Mouse (Mus musculus) splenic B cell, adult 2 months (primary cell): ENCODE data around the gene Tcp11l2.
A peak's percentile ranks its signal among the peaks of the same experiment; 100 is the strongest.

Source experiments
- DNase-seq: peaks from one replicate; pipeline ENCODE4 v3.0.0-alpha.2; 2011; ENCODE audit warnings: low read depth, low spot score
- H3K27me3 ChIP-seq: 2 replicates; pipeline ENCODE4 v1.6.1; 2012; ENCODE audit warnings: mild to moderate bottlenecking, low read length, moderate library complexity, mixed read lengths; ENCODE audit not compliant: control insufficient read depth, poor library complexity, insufficient read depth, severe bottlenecking
- H3K36me3 ChIP-seq: 2 replicates; pipeline ENCODE4 v1.6.1; 2012; ENCODE audit warnings: mild to moderate bottlenecking, low read length, moderate library complexity, mixed read lengths; ENCODE audit not compliant: control insufficient read depth, poor library complexity, insufficient read depth, severe bottlenecking

The Tcp11l2 gene

DNA sequence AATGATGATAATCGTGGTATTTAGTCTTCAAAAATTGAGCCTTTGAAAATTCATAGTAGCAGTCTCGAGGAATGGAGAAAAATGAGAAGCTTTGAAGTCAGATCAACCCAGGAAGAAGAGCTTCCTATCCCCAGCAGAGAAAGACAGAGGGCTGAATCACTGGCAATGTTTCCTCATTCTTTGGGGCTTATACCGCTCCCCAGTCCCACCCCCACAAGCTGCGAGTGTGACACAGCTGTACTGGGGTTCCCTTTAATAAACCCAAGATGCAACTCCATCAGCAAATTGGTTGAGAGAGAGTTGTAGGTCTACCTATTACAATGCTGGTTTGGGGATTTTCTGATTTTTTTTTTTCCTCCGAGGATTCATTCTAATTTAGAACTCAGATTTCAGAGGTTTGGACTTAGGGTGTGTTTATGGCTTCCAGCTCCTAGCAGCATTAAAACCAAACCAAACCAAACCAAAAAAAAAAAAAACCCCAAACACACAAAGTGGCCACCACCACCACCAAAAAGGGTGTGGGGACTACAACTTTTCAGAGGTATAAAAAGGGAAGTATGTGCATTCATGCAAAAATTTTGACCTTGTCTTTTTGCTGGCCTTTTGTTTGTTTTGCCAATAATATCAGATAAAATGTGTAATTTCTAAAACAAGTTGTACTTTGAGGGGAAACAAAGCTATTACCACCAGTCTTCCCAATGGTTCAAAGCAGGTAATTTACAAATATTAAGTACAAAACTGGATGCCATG is 2.6 kb upstream of the Tcp11l2 start:
- Histone ChIP-seq H3K27me3 (no peaks in the 10 kb centered on the region), H3K36me3 (no peaks in the 10 kb centered on the region)
- DNase-seq, result peak; percentile 69

DNA sequence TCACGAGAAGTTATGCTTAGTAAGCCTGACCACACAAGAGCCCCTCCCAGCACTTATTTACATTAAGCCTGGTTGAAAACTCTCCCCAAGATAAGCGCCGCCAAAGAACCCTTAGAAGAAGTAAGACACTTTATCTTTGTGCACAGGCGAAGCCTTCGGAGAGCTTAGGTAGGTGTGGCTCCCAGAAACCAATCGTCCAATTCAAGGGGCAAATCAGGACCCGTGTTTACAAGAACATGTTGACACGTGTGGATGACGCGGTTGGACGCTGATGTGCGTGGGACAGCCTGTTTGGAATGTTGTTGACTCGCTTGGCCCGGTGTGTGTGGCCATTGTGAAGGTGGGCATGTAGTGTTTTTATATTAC is 414 bp upstream of the Tcp11l2 start:
- DNase-seq, result peak; percentile 90
- H3K36me3 ChIP-seq, result no peaks in the 10 kb centered on the region
- no peaks in the 10 kb centered on the region for H3K27me3 ChIP-seq

DNA sequence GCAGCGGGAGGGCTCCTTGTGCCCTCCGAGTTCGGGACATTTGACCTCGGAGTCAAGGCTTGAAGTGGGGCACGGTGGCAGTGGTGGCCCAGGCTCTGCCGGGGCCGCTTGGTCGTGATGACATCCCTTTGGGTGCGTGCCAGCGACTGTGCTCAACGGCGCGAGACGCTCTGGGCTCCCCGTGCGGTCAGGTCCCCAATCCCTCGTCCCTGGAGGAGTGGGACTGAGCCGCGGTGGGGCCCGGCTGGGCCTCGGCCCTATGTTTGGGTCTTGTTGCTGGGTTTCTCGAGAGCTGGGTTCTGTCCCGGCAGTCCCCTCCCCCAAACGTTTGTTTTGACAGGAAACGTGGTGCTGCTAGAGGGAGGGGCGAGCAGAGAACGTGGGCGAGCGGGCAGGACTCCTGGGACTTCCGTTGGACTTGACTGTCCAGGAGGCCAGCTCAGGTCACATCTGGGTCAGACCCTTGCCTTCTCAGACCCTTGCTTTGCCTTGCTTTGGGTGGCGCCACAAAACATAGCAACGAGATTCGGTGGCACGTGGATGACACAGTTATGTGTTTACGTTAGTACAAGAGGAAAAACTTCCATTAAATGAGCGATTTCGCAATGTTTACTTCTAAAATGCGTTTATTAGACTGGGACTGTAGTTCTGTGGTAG is 773 bp downstream of the Tcp11l2 start:
- peak; percentile 86 for DNase-seq
- Histone ChIP-seq H3K36me3 (peaks cover 2% of the 10 kb centered on the region; the same call in 1 of the 2 replicates), H3K27me3 (no peaks in the 10 kb centered on the region)

DNA sequence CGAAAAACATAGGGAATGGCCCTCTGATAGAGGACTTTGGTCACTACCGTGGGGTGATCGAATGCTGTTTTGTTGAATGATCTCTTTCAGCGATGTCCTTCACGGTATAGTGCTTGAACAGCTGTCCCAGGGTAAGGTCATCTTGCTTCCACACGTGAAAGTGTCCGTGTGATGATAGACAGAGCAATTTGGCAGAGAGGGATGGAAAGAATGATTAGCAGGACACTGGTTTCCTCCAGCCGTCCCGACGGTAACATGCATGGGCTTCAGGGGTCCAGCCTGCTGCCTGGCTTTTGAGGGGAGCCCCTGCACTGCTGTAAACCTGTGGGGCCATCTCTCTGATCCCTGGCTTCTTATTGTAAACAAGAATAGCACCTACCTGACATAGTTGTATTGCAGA is 2.3 kb downstream of the Tcp11l2 start:
- Histone ChIP-seq H3K36me3 (peaks cover 2% of the 10 kb centered on the region; the same call in 1 of the 2 replicates), H3K27me3 (no peaks in the 10 kb centered on the region)
- no peak for DNase-seq

DNA sequence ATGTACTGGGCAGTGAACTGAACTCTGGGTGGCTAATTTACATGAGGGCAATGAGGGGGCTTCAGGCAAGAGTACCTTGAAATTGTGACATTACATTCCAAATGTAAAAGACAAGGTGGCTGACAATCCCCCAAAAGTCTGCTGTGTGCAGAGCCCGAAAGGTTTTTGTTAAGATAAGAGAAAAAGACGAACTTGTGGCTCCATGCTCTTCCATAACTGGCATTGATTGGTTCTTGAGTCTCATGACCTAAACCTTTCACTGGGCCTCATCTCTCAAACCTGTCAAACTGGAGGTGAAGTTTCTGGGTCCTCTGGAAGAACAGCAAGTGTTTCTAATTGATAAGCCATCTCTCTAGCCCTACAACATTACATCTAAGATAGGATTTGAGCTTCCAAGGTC is 3.1 kb downstream of the Tcp11l2 start:
- peaks cover 2% of the 10 kb centered on the region; the same call in 1 of the 2 replicates for H3K36me3 ChIP-seq
- no peaks in the 10 kb centered on the region for H3K27me3 ChIP-seq
- no peak for DNase-seq

GRCm38 (mm10) chr10:84581191-84581590 is 4.8 kb downstream of the Tcp11l2 start:
- Histone ChIP-seq H3K36me3 (peaks cover 5% of the 10 kb centered on the region), H3K27me3 (no peaks in the 10 kb centered on the region)
- DNase-seq, result no peak

DNA sequence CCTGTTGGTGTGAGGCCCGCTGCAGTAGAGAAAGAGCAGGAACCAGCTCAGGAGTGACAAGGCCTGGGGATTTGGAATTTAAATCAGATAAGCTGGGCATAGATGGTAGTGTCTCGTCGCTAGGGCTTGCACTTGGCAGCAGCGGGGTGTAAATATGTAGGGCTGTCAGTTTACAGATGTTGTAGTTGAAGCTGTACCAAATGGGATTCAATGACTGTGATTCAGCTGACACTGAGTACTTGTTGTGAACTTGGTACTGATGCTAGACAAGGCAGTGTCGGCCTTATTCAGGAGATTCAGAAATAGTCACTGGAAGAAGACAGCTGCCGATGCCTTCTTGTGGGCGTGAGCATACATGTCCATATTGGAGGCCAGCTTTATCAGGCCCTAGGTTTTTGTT is 5.8 kb downstream of the Tcp11l2 start:
- H3K36me3 ChIP-seq, result peaks cover 7% of the 10 kb centered on the region
- DNase-seq, result no peak
- H3K27me3 ChIP-seq, result no peaks in the 10 kb centered on the region

DNA sequence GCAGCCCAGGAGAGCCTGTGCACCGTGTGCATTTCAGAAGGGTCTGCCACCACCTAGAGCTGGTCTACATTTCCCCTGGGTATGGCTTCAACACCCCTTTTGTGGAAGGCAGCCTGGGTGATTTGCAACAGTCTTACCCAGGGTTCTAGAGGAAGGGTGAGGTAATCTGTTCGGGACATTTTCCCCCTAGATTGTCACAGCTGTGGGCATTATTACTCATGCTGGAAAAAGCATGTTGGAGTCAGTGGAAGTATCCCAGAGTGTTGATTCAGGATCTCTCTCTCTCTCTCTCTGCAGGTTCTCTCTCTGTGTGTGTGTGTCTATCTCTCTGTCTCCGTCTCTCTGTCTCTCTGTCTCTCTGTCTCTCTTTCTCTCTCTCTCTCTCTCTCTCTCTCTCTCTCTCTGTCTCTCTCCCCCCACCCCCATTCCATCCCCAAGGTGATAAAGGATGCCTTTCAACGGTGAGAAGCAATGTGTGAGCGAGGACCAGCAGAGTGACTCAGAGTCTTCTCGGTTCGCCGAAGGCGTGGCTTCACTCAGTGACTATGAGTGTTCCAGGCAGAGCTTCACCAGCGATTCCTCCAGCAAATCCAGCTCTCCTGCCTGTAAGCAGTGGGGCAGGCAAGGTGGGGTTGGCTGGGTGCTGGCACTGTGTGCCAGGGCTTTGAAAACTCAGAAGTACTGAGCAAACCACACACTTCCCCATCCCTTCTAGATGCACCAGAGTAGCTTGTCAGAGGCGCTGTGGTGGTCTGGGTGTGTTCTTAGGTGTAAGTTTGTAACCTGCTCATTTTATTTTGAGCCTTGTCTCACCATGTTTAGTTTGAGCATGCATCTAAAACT is 8.2 kb downstream of the Tcp11l2 start:
- DNase-seq, result peak; percentile 43
- Histone ChIP-seq H3K36me3 (peaks cover 12% of the 10 kb centered on the region), H3K27me3 (no peaks in the 10 kb centered on the region)

DNA sequence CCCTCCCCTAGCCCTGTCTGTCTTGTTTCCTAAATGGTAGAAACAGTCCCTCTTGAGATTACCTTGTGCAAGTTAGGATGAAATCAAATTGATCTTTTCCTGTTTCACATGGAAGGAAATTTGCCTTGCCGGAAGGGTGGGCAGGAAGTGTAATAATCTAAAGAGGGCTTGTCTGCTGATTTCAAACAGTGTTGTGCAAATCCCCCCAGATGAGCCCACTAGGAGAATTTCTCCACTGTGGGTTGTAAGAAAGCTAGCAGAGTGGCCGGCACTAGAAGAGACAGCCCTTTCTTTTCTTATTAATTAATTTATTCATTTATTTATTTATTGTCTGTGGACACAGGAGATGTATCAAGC is 8.8 kb downstream of the Tcp11l2 start:
- H3K36me3 ChIP-seq, result peaks cover 15% of the 10 kb centered on the region
- no peaks in the 10 kb centered on the region for H3K27me3 ChIP-seq
- no peak for DNase-seq

GRCm38 (mm10) chr10:84590956-84591355 is 14.5 kb downstream of the Tcp11l2 start:
- H3K36me3 ChIP-seq, result peaks cover 40% of the 10 kb centered on the region
- H3K27me3 ChIP-seq, result no peaks in the 10 kb centered on the region
- no peak for DNase-seq

- H3K36me3 ChIP-seq, result peaks cover 38% of the 10 kb centered on the region
- DNase-seq, result no peak
These were observed 15.3 kb downstream of the Tcp11l2 start for GRCm38 (mm10) chr10:84591640-84592148.

DNA sequence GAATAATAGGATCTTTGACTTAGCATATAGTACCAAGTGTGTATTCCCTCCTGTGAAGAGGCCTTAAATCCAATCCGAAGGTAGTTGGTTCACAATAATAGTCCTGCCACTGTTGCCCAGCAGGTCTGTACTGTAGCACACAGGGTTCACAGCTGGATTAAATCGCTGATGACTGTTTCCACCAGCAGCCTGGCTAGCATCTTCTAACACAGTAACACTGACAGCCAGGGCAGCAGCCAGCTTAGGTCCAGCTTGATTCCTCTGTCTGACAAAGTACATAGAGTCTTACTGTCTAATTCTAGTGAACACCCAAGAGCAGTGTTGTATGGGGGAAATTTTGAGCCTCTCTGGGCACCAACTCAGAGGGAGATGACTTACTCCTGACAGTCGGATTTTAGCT is 16.3 kb downstream of the Tcp11l2 start:
- no peaks in the 10 kb centered on the region for H3K27me3 ChIP-seq
- DNase-seq, result no peak
- peaks cover 36% of the 10 kb centered on the region for H3K36me3 ChIP-seq

More at GRCm38 (mm10) chr10:84591640-84592148, 15.3 kb downstream of the Tcp11l2 start:
- no peaks in the 10 kb centered on the region for H3K27me3 ChIP-seq

DNA sequence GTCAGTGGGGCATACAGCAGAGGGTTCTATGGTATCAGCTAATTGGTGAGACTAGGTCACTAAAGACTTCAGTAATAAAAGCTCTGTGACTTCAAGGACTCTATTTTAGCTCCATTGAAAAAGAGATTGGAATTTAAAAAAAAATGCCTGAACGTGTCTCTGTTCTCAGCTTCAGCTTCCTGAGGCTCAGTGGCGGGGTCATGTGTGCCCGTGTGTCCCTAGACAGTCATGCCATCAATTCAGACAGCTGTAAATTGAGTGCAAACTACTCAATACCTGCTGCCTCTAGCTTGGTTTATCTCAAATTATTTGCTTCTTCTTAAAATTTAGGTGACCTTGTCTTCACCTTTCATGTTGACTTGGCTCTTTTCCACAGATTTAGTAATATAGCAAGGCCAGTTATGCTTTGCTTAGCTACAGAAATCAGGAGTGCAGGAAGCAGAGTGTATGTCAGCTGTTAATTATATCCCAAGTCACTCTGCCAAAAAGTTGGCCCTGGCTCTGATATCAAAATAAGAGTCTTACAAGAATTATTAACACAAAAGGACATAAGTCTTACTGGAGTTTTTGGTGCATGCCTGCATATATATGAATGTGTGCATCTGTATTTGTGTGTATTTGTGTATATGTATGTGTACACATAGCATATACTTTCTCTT is 20.8 kb downstream of the Tcp11l2 start:
- peaks cover 20% of the 10 kb centered on the region for H3K36me3 ChIP-seq
- DNase-seq, result no peak
- H3K27me3 ChIP-seq, result no peaks in the 10 kb centered on the region

DNA sequence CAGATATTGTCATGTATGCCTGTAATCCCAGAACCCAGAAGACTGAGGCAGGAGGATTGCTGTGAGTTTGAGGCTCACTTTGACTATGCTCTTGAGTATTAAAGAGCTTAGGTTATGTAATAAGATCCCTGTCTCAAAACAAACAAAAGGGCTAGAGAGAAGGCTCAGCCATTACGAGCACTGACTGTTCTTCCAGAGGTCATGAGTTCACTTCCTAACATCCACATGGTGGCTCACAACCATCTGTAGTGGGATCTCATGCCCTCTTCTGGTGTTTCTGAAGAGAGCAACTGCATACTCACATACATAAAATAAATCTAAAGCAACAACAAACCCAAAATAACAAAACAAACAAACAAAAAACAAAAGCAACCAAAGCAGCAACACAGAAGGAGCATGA is 21.7 kb downstream of the Tcp11l2 start:
- peaks cover 26% of the 10 kb centered on the region for H3K36me3 ChIP-seq
- peak; percentile 29 for DNase-seq
- no peaks in the 10 kb centered on the region for H3K27me3 ChIP-seq
